Mouse (Mus musculus) small intestine, adult 2 months (tissue): ENCODE measurements at regions not wholly inside any gene's neighbourhood (a gene's known extent, or its start where the extent isn't known, plus 50 kb on each side); places are given as distances from the start of the nearest gene placed in this dataset.
A peak's percentile ranks its signal among the peaks of the same experiment; 100 is the strongest.
"Not testable (repeated sequence)": the region's sequence is repeated elsewhere in the genome, so short reads cannot be mapped to it uniquely, and the experiment has no call there.

Source experiments
- H3K27ac ChIP-seq: fragments of 200-500 bp; 2 replicates; pipeline ENCODE4 v1.5.1; 2012; ENCODE audit warnings: low read depth, low read length, control low read depth, inconsistent platforms; ENCODE audit not compliant: insufficient read depth
- H3K27me3 ChIP-seq: fragments of 200-500 bp; 2 replicates; pipeline ENCODE4 v1.6.1; 2012; ENCODE audit warnings: mild to moderate bottlenecking, moderate library complexity, low read length, inconsistent platforms; ENCODE audit not compliant: control insufficient read depth, insufficient read depth
- H3K36me3 ChIP-seq: fragments of 200-500 bp; 2 replicates; pipeline ENCODE4 v1.6.1; 2012; ENCODE audit warnings: mild to moderate bottlenecking, low read length, control low read depth, inconsistent platforms; ENCODE audit not compliant: control insufficient read depth, insufficient read depth
- H3K4me1 ChIP-seq: fragments of 200-500 bp; 2 replicates; pipeline ENCODE4 v1.6.1; 2012; ENCODE audit warnings: low read length, inconsistent platforms, mixed read lengths; ENCODE audit not compliant: control insufficient read depth, insufficient read depth, insufficient read length
- H3K4me3 ChIP-seq: fragments of 200-500 bp; 2 replicates; pipeline ENCODE4 v1.5.1; 2012; ENCODE audit warnings: low read depth, mild to moderate bottlenecking, control low read depth, inconsistent platforms, low read length, moderate library complexity
- CTCF ChIP-seq: fragments of 200-500 bp; IDR thresholded peaks from 2 replicates; pipeline ENCODE4 v1.5.1; 2012; ENCODE audit warnings: low read depth, mild to moderate bottlenecking, control low read depth, inconsistent platforms, low read length, moderate library complexity, mixed read lengths; ENCODE audit not compliant: insufficient replicate concordance, insufficient read length; ENCODE audit errors: extremely low read depth
- POLR2A ChIP-seq: fragments of 200-500 bp; IDR thresholded peaks from 2 replicates; pipeline ENCODE4 v1.6.1; 2012; ENCODE audit warnings: low read depth, mild to moderate bottlenecking, control low read depth, inconsistent platforms, low read length, moderate library complexity
- WGBS: fragments of 180-500 bp; shearing (Covaris S2); methylation state at CpG from one replicate; pipeline ENCODE4 v1.1.7; 2018; 5-methylcytosine and 5-hydroxymethylcytosine counted together

DNA sequence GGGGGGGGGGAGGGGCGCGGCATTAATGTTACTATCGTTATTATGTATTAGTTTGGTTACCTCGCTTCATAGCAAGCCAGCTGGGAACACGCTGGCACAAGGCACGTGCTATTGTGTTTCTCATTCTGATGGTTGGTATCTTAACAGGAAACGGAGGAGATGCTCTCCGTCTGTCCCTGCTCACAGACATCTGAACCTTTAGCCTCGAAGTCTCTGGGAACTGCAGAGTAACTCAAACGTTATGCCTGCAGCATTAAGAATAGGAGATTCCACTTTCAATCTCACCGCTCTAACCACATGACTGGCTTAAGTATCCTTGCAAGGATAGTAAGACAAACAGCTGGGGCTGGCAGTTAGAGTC is 80.0 kb downstream of the Nfkbiz start:
- no peak overlapping the region for H3K4me3 ChIP-seq
- no peak overlapping the region for H3K27ac ChIP-seq
- no peaks in the 10 kb centered on the region for H3K27me3 ChIP-seq
- H3K4me1 ChIP-seq, result peaks cover 14% of the 10 kb centered on the region; the same call in 1 of the 2 replicates
- no peaks in the 10 kb centered on the region for H3K36me3 ChIP-seq
- WGBS, result 18% methylated on average over 11 of the region's 11 CpGs
- TF ChIP-seq POLR2A, result no peak
- no peak for TF ChIP-seq CTCF

DNA sequence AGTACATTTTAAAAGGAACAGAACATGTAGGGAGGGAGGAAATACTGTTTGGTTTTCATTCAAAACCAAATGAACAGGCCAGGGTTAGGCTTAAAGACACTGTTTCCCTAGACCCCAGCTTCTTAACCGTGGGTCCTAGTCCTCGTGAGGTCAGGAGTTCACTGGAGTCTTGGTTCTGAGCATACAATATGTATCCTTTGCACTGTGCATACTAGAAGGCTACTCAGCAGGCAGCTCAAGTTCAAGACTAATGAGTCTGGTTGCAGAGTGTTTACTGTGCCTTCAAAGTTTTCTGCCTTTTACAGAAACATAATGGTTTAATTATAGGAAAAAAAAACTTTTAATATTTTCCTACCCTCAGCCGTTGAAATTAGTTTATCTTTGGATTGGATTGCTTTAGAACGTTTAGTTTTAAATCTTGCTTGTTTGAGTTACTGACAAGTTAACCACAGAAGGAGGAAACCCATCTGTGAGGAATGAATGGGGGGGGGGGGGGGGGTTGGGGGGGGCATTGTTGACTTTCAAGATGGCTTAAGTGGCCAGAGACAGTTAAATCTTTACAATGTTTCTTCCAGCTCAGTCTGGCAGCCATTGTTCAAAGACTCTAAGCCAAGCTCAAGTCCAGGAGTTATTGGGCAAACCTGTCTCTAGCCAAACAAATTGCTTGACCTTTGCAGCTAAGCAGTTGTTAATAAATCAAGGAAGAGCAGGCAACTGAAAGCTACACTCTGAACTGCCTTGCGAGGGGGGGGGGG is 80.6 kb downstream of the Nfkbiz start:
- Histone ChIP-seq H3K4me3 (no peak overlapping the region), H3K27ac (no peak overlapping the region; the same call in 1 of the 2 replicates), H3K4me1 (peaks cover 14% of the 10 kb centered on the region; the same call in 1 of the 2 replicates), H3K27me3 (no peaks in the 10 kb centered on the region), H3K36me3 (no peaks in the 10 kb centered on the region)
- 21% methylated on average over 5 of the region's 5 CpGs for WGBS
- TF ChIP-seq POLR2A (no peak), CTCF (no peak)

GRCm38 (mm10) chr16:55757422-55757815 is 81.3 kb downstream of the Nfkbiz start:
- H3K27me3 ChIP-seq, H3K36me3 ChIP-seq, H3K27ac ChIP-seq, H3K4me3 ChIP-seq: not testable (repeated sequence)
- peaks cover 14% of the 10 kb centered on the region; the same call in 1 of the 2 replicates for H3K4me1 ChIP-seq
- 72% methylated on average over 3 of the region's 3 CpGs for WGBS

DNA sequence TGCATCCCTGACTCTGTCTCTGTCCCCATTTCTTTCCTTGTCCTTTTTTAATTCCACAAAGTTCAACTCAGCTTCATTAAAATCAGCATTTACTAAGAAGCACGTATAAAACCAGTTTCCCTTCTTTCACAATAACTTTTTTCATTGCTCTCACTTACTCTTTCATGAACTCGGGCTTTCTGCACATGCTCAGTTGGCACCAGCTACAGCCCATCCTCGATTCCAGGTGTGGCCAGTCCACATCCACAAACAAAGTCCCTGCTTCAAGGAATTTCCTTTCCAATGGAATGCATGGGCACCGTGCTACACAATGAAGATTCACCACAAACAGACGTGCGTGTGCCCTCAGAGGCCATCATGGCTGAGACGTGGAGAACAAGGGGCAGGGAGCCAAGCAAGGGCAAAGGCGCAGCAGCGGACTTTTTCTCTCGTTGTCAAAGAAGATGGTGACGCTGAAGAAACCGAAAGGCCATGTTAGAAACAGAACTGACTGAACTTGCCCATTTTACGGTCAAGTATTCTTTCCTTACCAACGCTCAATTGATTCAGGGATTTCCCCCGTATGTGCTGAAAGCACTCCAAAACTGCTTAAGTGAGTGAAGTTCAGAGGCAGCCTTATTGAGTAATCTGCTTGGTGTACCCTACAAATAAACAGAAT is 81.8 kb downstream of the Nfkbiz start:
- H3K27ac ChIP-seq, result no peak overlapping the region

DNA sequence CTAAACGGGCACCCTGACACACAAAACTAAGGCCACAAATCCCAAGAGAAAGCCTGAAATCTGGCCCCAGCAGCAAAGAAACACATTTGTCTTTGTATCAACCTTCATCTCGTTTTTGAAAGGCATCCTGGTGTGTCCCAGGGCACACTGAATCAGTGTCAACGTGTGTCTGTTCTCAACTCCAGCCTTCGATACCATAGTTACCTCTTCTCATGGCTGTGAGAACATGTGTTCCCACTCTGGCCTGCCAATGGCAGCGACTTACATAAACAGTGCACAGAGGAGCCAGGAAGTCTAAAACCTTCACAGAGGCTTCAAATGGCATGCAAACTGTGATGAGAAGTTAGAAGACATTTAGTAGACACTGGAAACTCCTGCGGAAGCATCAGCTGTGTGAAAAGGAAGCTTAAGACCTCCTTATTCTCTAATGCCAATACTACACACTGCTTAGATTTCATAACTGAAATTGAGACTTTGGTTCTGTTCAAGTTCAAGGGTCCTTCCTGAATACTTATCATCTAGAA is 83.3 kb downstream of the Nfkbiz start:
- Histone ChIP-seq H3K27ac (no peak overlapping the region), H3K36me3 (no peaks in the 10 kb centered on the region), H3K27me3 (no peaks in the 10 kb centered on the region), H3K4me1 (peaks cover 14% of the 10 kb centered on the region; the same call in 1 of the 2 replicates), H3K4me3 (no peak overlapping the region)
- 81% methylated on average over 6 of the region's 6 CpGs for WGBS
- TF ChIP-seq POLR2A (no peak), CTCF (no peak)

More for the DNA sequence above, 81.8 kb downstream of the Nfkbiz start:
- TF ChIP-seq CTCF (no peak), POLR2A (no peak)
- H3K4me3 ChIP-seq, result no peak overlapping the region
- no peaks in the 10 kb centered on the region for H3K27me3 ChIP-seq
- no peaks in the 10 kb centered on the region for H3K36me3 ChIP-seq
- H3K4me1 ChIP-seq, result peaks cover 14% of the 10 kb centered on the region; the same call in 1 of the 2 replicates
- 88% methylated on average over 15 of the region's 15 CpGs for WGBS

DNA sequence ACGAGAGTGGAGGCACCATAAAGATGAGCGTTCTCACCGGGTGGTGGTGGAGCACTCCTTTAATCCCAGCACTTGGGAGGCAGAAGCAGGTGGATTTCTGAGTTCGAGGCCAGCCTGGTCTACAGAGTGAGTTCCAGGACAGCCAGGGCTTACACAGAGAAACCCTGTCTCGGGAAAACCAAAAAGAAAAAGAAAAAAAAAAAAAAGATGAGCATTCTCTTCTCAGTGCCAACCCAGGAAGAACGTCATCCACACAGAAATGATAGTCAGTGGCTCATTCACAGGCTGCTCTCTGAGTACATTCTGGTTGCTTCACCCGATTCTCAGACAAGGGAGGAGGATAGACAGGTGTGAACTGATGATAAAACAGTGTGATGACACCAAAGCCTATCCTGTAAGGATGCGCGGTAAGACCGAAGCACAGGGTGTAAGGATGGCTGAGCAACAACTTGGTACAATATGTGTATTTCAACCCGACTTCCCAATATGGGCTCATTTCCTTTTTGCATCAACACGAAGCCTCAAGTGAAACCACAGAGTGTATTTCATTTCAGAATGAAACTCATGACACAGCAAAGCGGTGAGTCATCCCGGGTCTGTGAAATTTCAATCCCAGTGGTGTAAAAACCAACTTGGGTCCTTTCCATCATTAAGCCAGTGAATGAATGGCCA is 84.5 kb downstream of the Nfkbiz start:
- H3K27me3 ChIP-seq, result no peaks in the 10 kb centered on the region
- 81% methylated on average over 14 of the region's 14 CpGs for WGBS
- no peaks in the 10 kb centered on the region for H3K36me3 ChIP-seq
- H3K4me1 ChIP-seq, result peaks cover 14% of the 10 kb centered on the region; the same call in 1 of the 2 replicates
- peak overlapping the region; percentile 7; the same call in 1 of the 2 replicates for H3K27ac ChIP-seq
- no peak for TF ChIP-seq POLR2A
- no peak for TF ChIP-seq CTCF
- no peak overlapping the region for H3K4me3 ChIP-seq

DNA sequence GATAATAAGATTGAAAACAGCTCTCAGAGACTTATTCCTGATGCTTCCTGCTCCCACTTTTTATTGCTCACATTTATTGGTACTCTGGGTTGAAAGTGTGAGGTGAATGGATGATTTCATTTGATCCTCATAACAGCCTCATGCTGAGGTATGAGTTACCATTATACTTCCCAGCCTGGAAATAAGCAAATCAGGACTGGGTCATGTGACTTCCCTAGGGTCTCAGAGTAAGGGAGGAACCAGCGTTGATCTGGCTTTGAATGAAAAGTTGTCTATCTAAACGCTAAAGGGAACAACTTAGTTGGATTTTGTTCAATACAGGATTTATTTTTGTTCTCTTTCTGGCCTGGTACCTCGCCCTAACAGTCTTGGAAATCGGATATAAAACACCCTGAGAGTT is 85.3 kb downstream of the Nfkbiz start:
- TF ChIP-seq CTCF, result no peak
- no peak for TF ChIP-seq POLR2A
- 86% methylated on average over 4 of the region's 4 CpGs for WGBS
- H3K36me3 ChIP-seq, result no peaks in the 10 kb centered on the region
- no peaks in the 10 kb centered on the region for H3K27me3 ChIP-seq
- H3K4me1 ChIP-seq, result peaks cover 8% of the 10 kb centered on the region; the same call in 1 of the 2 replicates
- H3K27ac ChIP-seq, result no peak overlapping the region
- H3K4me3 ChIP-seq, result no peak overlapping the region
